Mouse (Mus musculus) adrenal gland, adult (tissue): ENCODE data around the gene Edaradd.

Experiments
- DNase-seq, 2 experiments: peaks; one replicate each; pipeline ENCODE4 v3.0.0; 2022 to 2023; ENCODE audit warnings: low spot score in 1 of 2; ENCODE audit not compliant: inconsistent age in 2 of 2

Gene Edaradd

DNA sequence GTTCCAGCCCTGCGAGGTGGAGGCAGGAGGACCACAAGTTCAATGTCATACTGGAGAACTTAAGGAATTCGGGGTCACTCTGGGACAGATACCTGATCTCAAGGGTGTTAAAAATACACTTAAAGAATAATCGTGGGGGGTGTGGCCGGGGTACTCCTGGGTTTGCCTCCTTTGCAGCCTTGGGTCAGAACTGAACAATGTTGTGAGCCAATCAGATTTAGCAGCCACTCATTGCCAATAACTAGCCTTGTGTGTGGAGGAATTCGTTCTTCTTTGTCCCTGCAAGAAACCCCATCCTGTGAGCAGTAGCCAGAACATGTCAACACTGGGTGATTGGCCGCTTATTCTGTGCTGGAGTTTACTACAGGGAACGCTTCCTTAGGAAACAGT lies 58.5 kb downstream of the Edaradd start:
- no peak for DNase-seq

DNA sequence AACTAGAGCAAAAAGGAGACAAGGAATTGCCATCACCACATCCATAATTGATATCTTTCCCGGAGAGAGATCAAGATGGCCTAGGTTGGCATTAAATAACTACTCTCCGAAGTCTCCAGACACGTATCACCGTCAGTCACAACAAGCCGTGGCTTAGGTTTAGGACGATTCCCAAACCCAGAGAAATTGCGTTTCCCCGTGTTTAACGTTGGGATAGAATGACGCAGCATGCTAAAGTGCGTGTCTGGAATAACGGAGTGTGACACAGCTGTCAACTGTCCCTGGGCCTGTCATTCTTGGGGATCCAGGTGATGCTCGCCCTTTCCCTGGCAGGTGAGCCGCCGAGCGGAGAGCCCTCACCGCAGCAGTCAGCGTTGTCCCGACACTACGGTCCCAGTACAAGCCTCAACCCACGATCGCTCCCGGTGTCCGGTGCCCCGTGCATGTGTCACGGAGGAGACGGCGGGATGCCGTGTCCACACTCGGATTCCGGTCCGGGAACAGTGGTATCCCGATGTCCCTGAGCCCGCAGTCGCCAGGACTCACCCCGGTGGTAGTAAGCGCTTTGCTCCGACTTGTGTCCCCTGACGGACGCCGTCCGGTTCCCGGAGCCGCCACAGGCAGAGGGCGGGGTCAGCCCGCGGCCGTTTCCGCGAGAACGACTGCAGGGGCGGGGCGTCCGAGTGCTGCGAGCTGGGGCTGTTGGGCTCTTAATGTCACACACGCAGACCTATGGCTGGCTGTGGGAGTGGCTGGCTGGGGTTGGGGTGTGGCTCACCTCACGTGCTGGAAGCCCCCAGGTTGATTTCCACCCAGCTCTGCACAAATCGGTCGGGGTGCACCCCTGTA lies 59.1 kb downstream of the Edaradd start:
- DNase-seq = peak; percentile 97 to 98

DNA sequence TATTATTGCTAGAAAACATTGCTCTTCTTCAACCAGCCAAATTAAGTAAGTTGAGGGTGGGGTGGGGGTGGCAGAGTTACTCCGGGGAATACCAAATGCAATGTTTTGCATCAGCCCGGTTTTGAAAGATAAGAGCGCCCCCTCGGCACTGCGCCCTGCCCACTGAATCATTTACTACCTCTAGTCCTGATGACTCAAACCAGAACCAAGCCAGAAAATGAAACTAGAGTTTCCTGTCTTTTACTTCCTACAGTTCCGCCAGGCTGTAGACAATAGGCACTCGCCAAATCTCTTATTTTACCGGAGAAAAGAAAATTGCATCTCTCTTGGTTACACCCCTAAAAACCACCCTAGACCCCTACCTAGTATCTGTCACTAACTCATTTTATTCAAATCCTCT lies 59.8 kb downstream of the Edaradd start:
- peak; percentile 75 to 90 for DNase-seq

DNA sequence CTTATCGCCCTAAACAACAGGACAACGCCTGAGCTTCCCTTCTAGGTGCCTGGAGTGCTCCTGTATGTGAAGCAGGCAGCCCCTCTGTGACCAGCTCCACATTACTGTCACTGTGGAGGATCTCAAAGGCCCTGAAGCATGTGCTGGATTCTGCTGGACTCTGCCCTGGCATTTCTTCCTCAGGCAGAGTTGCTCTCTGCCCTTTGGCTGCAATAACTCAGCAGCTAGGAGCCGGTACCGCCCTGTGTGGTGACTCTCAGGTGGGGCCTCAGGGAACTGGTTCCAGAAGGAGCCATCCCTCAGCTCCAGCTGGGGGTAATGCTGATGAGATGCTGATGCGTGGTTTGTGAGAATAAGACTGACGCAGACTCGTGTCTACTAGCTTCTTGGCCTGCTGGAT lies 63.5 kb downstream of the Edaradd start:
- no peak for DNase-seq

DNA sequence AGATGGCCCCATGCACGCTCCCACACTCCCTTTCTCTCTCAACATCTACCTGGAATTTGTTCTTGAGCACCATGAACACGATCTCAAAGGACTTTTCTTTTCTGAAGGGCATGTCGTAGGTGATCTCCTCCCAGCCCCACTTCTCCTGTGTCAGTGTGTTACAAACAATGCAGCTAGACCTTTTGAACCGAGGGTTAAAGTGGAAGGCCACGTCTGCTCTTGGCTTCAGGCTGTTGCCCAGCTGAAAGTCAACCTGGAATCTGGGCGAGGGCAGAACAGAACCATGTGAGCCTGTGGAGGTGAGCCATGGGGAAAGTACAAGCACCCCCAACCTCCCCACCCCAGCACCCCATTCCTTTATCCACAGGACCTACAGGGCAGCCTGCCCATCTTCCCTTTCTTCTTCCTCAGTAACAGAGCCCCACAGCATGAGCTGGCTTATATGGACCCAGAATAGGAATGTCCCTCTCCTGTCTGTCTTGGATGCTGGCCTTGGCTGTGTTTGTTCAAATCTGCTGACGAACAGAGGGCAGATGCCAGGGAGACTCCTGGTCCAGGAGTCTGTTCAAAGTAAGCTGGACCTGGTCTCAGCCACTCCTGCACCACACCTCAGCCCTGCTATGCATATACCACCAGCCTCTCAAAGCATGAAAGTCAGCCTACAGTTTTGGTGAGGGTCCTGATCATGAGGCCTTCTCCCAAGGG lies 65.4 kb downstream of the Edaradd start:
- DNase-seq = no peak

DNA sequence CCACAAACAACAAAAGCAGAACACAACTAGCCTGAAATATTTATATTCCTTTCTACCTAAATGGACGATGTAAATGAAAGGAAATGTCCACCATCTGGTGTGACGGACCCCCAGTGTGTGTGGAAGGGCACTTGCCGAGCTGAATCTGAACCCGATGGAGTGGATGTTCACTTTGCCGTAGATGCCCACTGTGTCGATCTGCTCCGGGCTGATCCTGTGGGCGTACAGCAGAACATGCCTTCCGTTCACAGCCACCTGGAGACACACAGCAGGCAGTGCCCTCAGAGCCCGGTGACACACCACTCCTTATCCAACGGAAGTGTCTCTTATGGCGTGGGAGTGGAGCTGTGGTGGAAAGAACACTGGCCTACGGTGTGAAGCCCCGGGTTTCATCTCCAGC lies 67.1 kb downstream of the Edaradd start:
- no peak for DNase-seq

DNA sequence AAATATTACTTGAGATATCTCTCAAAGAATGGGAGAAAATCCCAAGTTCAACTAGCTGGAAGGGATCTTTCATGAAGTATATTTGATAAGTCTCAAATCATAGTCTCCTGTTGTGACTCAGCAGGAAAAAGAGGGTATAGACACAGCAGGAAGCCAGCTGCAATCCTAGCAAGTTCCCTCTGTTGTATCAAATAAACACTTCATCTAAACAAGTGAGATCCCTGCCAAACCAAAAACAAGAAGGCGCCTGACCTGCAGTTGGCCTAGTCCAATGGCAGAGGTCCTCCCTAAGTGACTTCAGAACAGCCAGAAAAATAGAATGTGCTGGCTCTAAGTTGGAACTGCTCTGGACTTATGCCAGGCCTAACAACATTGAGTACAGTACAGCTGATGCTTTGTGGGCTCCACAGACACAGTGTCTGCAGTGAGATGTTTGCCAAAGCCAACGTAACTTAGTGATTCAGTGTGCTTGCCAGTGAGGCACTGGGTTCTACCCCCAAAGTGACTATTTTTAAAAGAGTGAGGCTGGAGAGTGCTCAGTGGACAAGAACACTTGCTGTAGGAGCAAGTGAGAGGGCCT lies 78.1 kb downstream of the Edaradd start:
- peak; percentile 56 to 60 for DNase-seq

DNA sequence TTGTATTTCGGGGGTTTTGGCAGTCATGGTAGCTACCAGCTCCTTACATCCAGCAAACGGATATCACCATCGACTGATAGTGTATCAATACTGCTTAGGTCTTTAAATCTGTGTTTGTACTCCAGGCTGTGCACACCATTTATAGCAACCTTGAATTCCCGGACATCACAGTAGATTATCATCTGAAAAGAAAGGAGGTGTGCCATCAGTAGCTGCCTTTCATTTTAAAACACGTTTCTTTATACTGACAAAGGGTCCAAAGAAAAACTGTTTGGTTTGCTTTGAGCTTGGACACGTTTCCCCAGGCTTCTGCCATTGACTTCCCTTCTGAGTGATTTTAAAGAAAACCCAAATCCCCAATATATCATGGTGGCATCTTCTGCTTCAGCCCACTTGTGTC lies 79.4 kb downstream of the Edaradd start:
- no peak for DNase-seq

DNA sequence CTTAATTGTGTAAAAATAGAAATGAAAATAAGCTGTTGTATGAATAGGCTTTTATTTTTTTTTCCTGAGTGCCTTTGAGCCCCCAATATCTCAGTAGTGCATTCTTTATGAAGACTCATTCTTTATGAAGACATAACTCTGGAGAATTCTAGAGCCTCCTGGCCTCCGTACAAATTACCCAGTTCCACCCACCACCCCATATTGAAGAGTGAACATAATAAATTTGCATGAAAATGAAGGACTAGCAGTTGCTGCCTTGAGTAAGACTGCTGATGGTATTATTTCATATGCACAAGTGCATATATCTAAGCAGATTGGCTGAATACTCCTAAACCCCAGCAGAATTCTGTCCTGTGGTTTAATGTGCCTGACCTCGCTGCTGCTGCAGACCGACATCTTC lies 80.7 kb downstream of the Edaradd start:
- no peak for DNase-seq

DNA sequence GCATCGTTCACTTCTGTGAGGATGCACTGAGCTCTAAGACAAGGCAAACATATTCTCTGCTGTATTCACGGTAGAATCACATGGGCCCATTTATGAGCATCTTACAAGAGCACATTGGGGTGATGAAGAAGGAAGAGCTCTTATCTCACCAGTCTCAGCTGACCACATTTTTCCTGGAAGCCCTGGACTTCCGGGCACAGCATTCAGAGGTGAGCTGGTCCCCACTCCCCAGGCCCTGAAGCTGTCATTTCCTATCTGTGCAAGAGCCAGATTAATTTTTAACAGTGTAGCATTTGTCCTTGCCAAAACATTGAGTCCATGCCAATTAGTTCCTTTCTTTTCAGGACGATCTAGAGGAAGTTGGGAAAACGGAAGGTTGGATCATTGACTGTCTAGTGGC lies 86.4 kb downstream of the Edaradd start:
- peak; percentile 19 to 47 for DNase-seq

DNA sequence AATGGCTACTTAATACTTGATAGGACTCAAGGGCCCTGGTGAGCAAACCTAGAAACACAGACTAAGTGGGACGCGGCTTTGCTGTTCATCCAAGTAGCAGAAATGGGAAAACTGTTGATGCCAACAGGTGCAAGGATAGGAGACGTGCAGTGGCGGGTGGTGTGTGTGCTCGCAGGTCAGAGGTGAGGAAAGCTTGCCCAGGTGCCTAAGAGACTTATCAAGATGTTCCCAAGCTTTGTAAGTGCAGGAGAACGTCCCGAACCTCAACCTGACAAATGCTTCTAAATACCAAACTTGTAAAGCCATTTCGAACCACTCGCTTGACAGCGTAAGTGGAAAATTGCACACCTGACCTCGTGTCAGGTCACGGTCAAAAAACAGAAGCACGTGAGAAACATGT lies 91.7 kb downstream of the Edaradd start:
- DNase-seq = no peak
